Mouse (Mus musculus) lung, embryonic 14.5 days (tissue): ENCODE measurements around the gene Efcab7. TPM values are rescaled to one million over a fixed set of nuclear protein-coding genes. Genes with fewer than 3 reads are reported as not detected.
A peak's percentile ranks its signal among the peaks of the same experiment; 100 is the strongest.

Experiments used
- ATAC-seq: fragments of 200-750 bp; cut with Nextera tagmentation; 2 replicates; pipeline ENCODE4 v1.8.0; 2017; ENCODE audit warnings: mild to moderate bottlenecking, moderate TSS enrichment, moderate library complexity; ENCODE audit not compliant: insufficient read depth
- DNase-seq: peaks from one replicate; pipeline ENCODE4 v3.0.0-alpha.2; 2015
- H3K27ac ChIP-seq: fragments of 300-500 bp; sonication (generic); 2 replicates; pipeline ENCODE4 v1.5.1; 2014; ENCODE audit warnings: low read depth, mild to moderate bottlenecking, moderate library complexity
- H3K27me3 ChIP-seq: fragments of 300-500 bp; sonication (generic); 2 replicates; pipeline ENCODE4 v1.6.1; 2014; ENCODE audit warnings: low read length, control low read depth; ENCODE audit not compliant: insufficient read depth
- H3K36me3 ChIP-seq: fragments of 300-500 bp; sonication (generic); 2 replicates; pipeline ENCODE4 v1.6.1; 2014; ENCODE audit warnings: control low read depth; ENCODE audit not compliant: insufficient read depth
- H3K4me1 ChIP-seq: fragments of 300-500 bp; sonication (generic); 2 replicates; pipeline ENCODE4 v1.6.1; 2014; ENCODE audit warnings: antibody characterized with exemption, control low read depth; ENCODE audit not compliant: insufficient read depth
- H3K4me2 ChIP-seq: fragments of 300-500 bp; sonication (generic); 2 replicates; pipeline ENCODE4 v1.6.1; 2014; ENCODE audit warnings: mild to moderate bottlenecking
- H3K4me3 ChIP-seq: fragments of 300-500 bp; sonication (generic); 2 replicates; pipeline ENCODE4 v1.5.1; 2014; ENCODE audit warnings: low read depth, low read length
- H3K9ac ChIP-seq: fragments of 300-500 bp; sonication (generic); 2 replicates; pipeline ENCODE4 v1.6.1; 2014
- H3K9me3 ChIP-seq: fragments of 300-500 bp; sonication (generic); 2 replicates; pipeline ENCODE4 v1.6.1; 2016; ENCODE audit warnings: low read depth, low read length, control low read depth
- CTCF ChIP-seq: IDR thresholded peaks from 2 replicates; pipeline ENCODE4 v1.5.1; 2016; ENCODE audit warnings: antibody characterized with exemption, low read depth
- WGBS: fragments of 180-500 bp; shearing (Covaris S2); extraction: QIAGEN DNeasy Blood & Tissue Kit; methylation state at CpG from one replicate; pipeline ENCODE4 v1.1.7; 2014; 5-methylcytosine and 5-hydroxymethylcytosine counted together
- polyA plus RNA-seq: library from polyadenylated mRNA; unstranded; fragments of >200 nt; fragmentation: Nextera tagmentation; extraction: Ambion mirVana; gene quantifications from 2 replicates; pipeline ENCODE4 v1.2.1, GENCODE M21; 2014

The Efcab7 gene
- polyA plus RNA-seq, 1 experiment from 2014 or later, result 25.6 TPM

DNA sequence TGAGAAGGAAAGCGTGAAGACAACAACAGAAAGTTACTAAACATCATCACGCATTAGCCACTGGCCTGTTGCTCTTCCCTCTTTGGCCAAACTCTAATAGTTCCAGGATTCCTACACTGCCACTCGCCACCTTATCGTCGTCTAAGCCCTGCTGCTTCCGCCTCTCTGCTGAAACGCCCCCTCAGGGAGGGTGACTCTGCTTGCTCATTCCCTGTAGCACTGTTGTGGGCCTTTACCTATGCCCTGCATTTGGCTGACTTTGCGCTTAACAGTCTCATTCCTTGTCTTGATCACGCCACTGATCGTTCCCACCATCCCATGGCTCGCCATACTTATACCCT is 102.2 kb downstream of the Efcab7 start:
- peak overlapping the region; percentile 92 for H3K4me2 ChIP-seq
- no peak overlapping the region for H3K4me3 ChIP-seq
- peaks cover 7% of the 10 kb centered on the region for H3K4me1 ChIP-seq
- no peaks in the 10 kb centered on the region for H3K36me3 ChIP-seq
- no peak for TF ChIP-seq CTCF
- 71% methylated on average over 11 of the region's 11 CpGs for WGBS
- no peak overlapping the region for H3K9ac ChIP-seq
- ATAC-seq, result no peak
- no peaks in the 10 kb centered on the region for H3K27me3 ChIP-seq
- H3K27ac ChIP-seq, result 0 out of 2 replicates have a peak overlapping the region, but pooled peaks have one; percentile 31
- DNase-seq, result no peak
- H3K9me3 ChIP-seq, result no peaks in the 10 kb centered on the region

DNA sequence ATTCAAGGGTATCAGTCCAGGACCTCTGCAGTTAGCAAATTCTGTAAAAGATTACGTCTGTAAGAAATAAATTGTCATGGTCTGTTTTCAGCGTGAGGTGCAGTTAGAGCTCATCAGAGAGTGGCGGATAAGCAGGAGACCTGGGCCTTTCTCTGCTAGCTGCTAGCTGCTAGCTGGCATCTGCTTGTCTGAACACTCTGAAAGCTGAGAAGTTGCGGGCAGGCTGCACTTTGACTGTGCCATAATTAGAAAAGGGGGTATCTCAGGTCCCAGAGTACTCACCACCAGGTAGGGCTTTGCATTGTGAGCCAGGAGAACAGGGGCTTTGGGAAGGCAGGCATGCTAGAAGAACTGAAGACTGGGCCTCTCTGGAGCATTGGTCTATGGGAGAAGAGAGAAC is 102.8 kb downstream of the Efcab7 start:
- no peaks in the 10 kb centered on the region for H3K36me3 ChIP-seq
- peaks cover 7% of the 10 kb centered on the region for H3K4me1 ChIP-seq
- no peak for TF ChIP-seq CTCF
- H3K27ac ChIP-seq, result no peak overlapping the region
- H3K27me3 ChIP-seq, result no peaks in the 10 kb centered on the region
- no peak for DNase-seq
- no peak overlapping the region for H3K9ac ChIP-seq
- 82% methylated on average over 4 of the region's 4 CpGs for WGBS
- no peaks in the 10 kb centered on the region for H3K9me3 ChIP-seq
- H3K4me2 ChIP-seq, result no peak overlapping the region
- no peak overlapping the region for H3K4me3 ChIP-seq
- ATAC-seq, result no peak

DNA sequence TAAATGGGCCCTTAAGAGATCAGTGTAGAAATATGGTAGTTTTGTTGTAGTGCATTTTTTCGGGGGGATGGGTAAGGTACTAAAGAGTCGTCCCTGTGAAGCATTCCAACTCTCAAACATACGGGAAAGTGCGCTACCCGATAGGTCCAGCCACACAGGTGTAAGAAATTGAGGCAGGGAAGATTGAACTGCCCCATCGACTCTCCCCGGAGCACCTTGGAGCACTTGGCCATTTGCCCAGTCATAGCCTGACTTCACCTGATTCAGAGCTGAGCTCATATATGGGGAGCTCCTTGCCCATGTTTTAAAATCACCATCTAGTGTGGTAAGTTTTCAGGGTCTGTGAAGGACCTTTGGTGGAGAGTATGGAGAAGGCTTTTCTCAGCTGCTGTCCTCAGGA is 105.9 kb downstream of the Efcab7 start:
- Histone ChIP-seq H3K9me3 (no peaks in the 10 kb centered on the region), H3K4me1 (peaks cover 11% of the 10 kb centered on the region), H3K4me3 (no peak overlapping the region), H3K36me3 (no peaks in the 10 kb centered on the region), H3K27me3 (no peaks in the 10 kb centered on the region), H3K4me2 (no peak overlapping the region), H3K9ac (no peak overlapping the region), H3K27ac (no peak overlapping the region)
- DNase-seq, result peak; percentile 19
- ATAC-seq, result no peak
- no peak for TF ChIP-seq CTCF
- WGBS, result 83% methylated on average over 7 of the region's 7 CpGs

DNA sequence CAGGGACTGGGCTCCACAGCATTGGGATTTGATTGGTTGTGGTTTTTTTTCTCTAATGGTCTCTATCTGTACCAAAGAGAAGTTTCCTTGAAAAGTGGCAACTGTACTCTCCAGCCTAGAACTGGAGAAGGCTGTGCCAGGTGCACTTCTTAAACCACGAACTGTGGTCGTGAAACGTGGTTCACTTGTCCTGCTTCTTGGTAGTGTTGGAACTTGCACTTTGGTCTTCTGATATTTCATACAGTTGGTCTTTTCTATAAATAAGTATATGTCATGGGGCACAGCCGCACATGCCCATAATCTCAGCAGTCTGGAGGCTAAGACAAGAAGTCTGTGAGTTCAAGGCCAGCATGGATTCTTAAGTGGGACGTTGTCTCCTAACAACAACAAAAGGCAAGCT is 107.3 kb downstream of the Efcab7 start:
- H3K4me2 ChIP-seq, result no peak overlapping the region
- H3K9ac ChIP-seq, result no peak overlapping the region
- no peaks in the 10 kb centered on the region for H3K9me3 ChIP-seq
- no peak overlapping the region for H3K4me3 ChIP-seq
- TF ChIP-seq CTCF, result no peak
- H3K27ac ChIP-seq, result no peak overlapping the region
- DNase-seq (no peak), ATAC-seq (no peak)
- H3K27me3 ChIP-seq, result no peaks in the 10 kb centered on the region
- H3K36me3 ChIP-seq, result no peaks in the 10 kb centered on the region
- H3K4me1 ChIP-seq, result peaks cover 8% of the 10 kb centered on the region; the same call in 1 of the 2 replicates
- WGBS, result 91% methylated on average over 5 of the region's 5 CpGs

DNA sequence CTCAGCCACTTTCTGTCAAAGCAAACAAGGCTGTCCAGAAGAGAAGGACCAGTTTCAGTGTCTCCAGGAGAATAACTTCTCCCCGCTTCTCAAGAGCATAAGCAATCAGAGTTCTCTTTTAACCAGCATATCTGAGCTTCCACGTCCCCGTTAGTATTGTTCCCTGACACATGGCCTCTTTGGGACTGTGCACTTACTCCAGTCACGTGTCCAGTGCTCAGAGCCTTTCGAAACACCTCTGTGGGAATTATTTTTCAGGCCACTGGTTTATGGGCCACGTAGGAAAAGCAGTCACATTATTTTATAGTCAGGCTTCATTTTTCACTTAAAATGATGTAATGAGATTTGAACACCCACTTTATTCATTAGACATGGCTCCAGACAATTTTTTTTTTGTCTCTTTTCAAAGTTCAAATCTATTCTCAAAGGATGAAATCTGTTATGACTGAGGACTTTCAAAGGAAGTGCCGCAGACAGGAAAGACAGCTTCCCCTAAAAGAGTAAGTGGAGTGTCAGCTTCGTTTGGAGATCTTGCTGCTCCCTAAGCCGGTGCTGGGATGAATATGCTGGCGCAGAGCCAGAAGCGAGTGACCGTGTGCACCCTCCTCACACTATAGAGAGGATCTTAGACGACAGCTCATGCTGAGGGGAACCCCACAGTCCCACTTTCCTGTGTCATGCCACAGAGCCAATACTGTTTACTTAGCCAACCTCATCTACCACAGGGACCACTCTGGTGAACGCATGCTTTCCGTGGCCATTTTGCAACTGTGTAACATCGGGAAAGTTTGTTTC is 110.9 kb downstream of the Efcab7 start:
- no peak overlapping the region for H3K27ac ChIP-seq
- no peaks in the 10 kb centered on the region for H3K9me3 ChIP-seq
- no peaks in the 10 kb centered on the region for H3K36me3 ChIP-seq
- no peaks in the 10 kb centered on the region for H3K27me3 ChIP-seq
- peaks cover 8% of the 10 kb centered on the region; the same call in 1 of the 2 replicates for H3K4me1 ChIP-seq
- H3K9ac ChIP-seq, result no peak overlapping the region
- DNase-seq (peak; percentile 72), ATAC-seq (peak; percentile 67)
- 27% methylated on average over 16 of the region's 16 CpGs for WGBS
- TF ChIP-seq CTCF, result no peak
- no peak overlapping the region for H3K4me2 ChIP-seq
- H3K4me3 ChIP-seq, result no peak overlapping the region

DNA sequence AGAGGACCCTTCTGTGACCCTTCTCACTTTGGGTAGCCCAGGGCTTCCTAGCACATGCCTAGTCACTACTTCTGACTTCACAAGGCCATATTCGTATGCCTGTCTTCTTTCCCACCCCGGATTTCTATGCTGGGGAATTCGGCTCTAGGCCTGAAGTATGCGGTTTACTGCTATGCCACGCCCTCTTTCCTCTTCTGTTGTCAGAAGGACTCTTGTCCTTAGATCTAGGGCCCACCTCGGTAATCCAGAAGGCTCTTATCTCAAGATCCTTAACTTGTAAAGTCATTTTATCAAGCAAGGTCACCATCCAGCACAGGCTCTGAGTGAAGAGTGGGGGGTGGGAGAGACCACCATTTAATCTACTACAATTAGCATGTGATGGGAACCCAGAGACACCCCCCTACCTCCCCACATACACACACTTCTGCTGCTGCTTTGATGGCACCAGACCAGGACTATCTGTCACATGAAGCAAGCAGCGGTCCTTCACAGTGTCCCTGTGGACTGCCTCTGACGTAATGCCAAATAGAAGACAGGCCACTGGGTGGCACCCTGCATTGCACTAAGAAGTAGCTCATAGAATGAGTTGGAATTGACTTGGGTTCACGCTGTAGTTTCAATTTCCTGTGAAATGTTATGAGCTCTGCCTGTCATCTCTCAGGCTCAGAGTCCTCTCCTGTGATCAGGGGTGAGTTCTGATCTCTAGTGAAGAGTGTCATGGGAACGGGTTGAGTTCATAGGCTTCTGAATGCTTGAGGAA is 112.8 kb downstream of the Efcab7 start:
- H3K4me1 ChIP-seq, result peaks cover 8% of the 10 kb centered on the region; the same call in 1 of the 2 replicates
- H3K27me3 ChIP-seq, result no peaks in the 10 kb centered on the region
- ATAC-seq (no peak; the same call in none of the 2 replicates), DNase-seq (peak; percentile 66)
- peak; percentile 49 for TF ChIP-seq CTCF
- no peaks in the 10 kb centered on the region for H3K9me3 ChIP-seq
- H3K4me3 ChIP-seq, result no peak overlapping the region
- no peaks in the 10 kb centered on the region for H3K36me3 ChIP-seq
- no peak overlapping the region for H3K4me2 ChIP-seq
- no peak overlapping the region for H3K9ac ChIP-seq
- H3K27ac ChIP-seq, result no peak overlapping the region
- WGBS, result 63% methylated on average over 10 of the region's 10 CpGs

DNA sequence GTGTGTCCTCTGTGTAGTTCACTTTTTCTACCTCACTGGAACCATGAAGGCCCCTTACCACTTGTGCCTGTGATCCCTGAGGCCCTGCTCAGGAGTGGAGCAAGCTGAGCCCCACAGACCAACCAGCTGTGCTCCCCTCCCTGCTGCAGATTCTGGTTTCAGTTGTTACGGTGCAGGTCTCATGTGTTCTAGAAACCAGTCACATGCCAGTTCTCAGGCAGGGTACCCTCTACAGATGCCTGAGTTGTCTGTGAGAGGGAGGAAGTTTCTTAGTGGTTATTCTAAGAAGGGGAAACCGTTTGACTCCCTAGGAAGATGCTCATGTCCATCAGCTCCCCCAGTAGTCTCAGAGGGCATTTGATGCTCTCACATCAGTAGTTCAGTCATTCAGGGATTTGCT is 115.6 kb downstream of the Efcab7 start:
- no peak overlapping the region for H3K27ac ChIP-seq
- no peak overlapping the region for H3K9ac ChIP-seq
- no peaks in the 10 kb centered on the region for H3K27me3 ChIP-seq
- H3K4me2 ChIP-seq, result no peak overlapping the region
- ATAC-seq (no peak), DNase-seq (no peak)
- H3K36me3 ChIP-seq, result no peaks in the 10 kb centered on the region
- TF ChIP-seq CTCF, result no peak
- H3K9me3 ChIP-seq, result no peaks in the 10 kb centered on the region
- 78% methylated on average over 2 of the region's 2 CpGs for WGBS
- H3K4me1 ChIP-seq, result peaks cover 7% of the 10 kb centered on the region; the same call in 1 of the 2 replicates
- H3K4me3 ChIP-seq, result no peak overlapping the region
